Mouse (Mus musculus) lung, adult 2 months (tissue): ENCODE measurements around the gene Gm11237. TPM values are rescaled to one million over a fixed set of nuclear protein-coding genes. Genes with fewer than 3 reads are reported as not detected.
"Not testable (repeated sequence)": the region's sequence is repeated elsewhere in the genome, so short reads cannot be mapped to it uniquely, and the experiment has no call there.

ENCODE experiments used
- DNase-seq: peaks from one replicate; pipeline ENCODE4 v3.0.0; 2022
- H3K4me1 ChIP-seq: fragments of 200-500 bp; 2 replicates; pipeline ENCODE4 v1.6.1; 2011; ENCODE audit warnings: low read length; ENCODE audit not compliant: control insufficient read depth, insufficient read depth
- H3K4me3 ChIP-seq: fragments of 200-500 bp; replicated peaks from 2 replicates; pipeline ENCODE3; 2011; ENCODE audit warnings: low read depth, mild to moderate bottlenecking, control low read depth, low read length; ENCODE audit errors: extremely low read depth
- CTCF ChIP-seq: fragments of 200-500 bp; IDR thresholded peaks from 2 replicates; pipeline ENCODE4 v1.5.1; 2011; ENCODE audit warnings: mild to moderate bottlenecking, low read length, control low read depth; ENCODE audit not compliant: insufficient read depth
- POLR2A ChIP-seq: fragments of 200-500 bp; IDR thresholded peaks from 2 replicates; pipeline ENCODE4 v1.6.1; 2011; ENCODE audit warnings: low read depth, mild to moderate bottlenecking, control low read depth, low read length, borderline replicate concordance; ENCODE audit errors: extremely low read depth
- WGBS: fragments of 180-500 bp; shearing (Covaris S2); methylation state at CpG from one replicate; pipeline ENCODE4 v1.1.7; 2018; 5-methylcytosine and 5-hydroxymethylcytosine counted together
- polyA plus RNA-seq: library from polyadenylated mRNA; depleted of rRNA; stranded (reverse); fragments of >200 nt; gene quantifications from 2 replicates; pipeline ENCODE4 v1.2.3, GENCODE M21; 2012; rRNA removed

The Gm11237 gene
- polyA plus RNA-seq = not detected in 2 replicates

GRCm38 (mm10) chr4:73622684-73623083, at the start of gene Gm11237:
Gene Gm11237, plus strand, starts transcription at chr4:73622984.
- H3K4me1 ChIP-seq, DNase-seq, H3K4me3 ChIP-seq: not testable (repeated sequence)
- WGBS = no CpG with 5 or more reads among the region's 3 CpGs

- no peaks in the 10 kb centered on the region for H3K4me1 ChIP-seq
- H3K4me3 ChIP-seq = no peak overlapping the region
- no peak for DNase-seq
- 6% methylated on average over 3 of the region's 3 CpGs for WGBS
- TF ChIP-seq POLR2A = no peak
- no peak for TF ChIP-seq CTCF
Measured at GRCm38 (mm10) chr4:73599248-73599647, 23.5 kb upstream of the Gm11237 start.

GRCm38 (mm10) chr4:73607581-73607980, 15.2 kb upstream of the Gm11237 start, which contains the start of gene Gm11238:
Gene Gm11238, plus strand, starts transcription at chr4:73607881.
- not testable (repeated sequence) for DNase-seq

GRCm38 (mm10) chr4:73637821-73638220, 15.0 kb downstream of the Gm11237 start, which contains the start of gene Gm11236:
Gene Gm11236, plus strand, starts transcription at chr4:73638121.
- DNase-seq, H3K4me3 ChIP-seq, H3K4me1 ChIP-seq: not testable (repeated sequence)
- WGBS = no CpG with 5 or more reads among the region's 4 CpGs

More at GRCm38 (mm10) chr4:73607581-73607980, 15.2 kb upstream of the Gm11237 start, which contains the start of gene Gm11238:
- H3K4me3 ChIP-seq, H3K4me1 ChIP-seq: not testable (repeated sequence)
- no CpG with 5 or more reads among the region's 3 CpGs for WGBS

- H3K4me1 ChIP-seq, H3K4me3 ChIP-seq, DNase-seq: not testable (repeated sequence)
- WGBS = 74% methylated on average over 4 of the region's 4 CpGs
Measured at GRCm38 (mm10) chr4:73661864-73662263, 39.1 kb downstream of the Gm11237 start.

GRCm38 (mm10) chr4:73668054-73668453, 45.3 kb downstream of the Gm11237 start, which contains the start of gene Gm11239:
Gene Gm11239, plus strand, starts transcription at chr4:73668354.
- H3K4me1 ChIP-seq, H3K4me3 ChIP-seq, DNase-seq: not testable (repeated sequence)
- WGBS = no CpG with 5 or more reads among the region's 4 CpGs

Other genes starting within 250 kb of the Gm11237 start
- gene Gm11487, start 217.9 kb upstream of the Gm11237 start, polyA plus RNA-seq = not detected in 2 replicates
- not detected in 2 replicates for gene Gm11238, start 15.1 kb upstream of the Gm11237 start, polyA plus RNA-seq
- gene Gm11236, start 15.1 kb downstream of the Gm11237 start, polyA plus RNA-seq = not detected in 2 replicates
- not detected in 2 replicates for gene Gm11239, start 45.4 kb downstream of the Gm11237 start, polyA plus RNA-seq
- not detected in 2 replicates for gene Gm428, start 60.5 kb downstream of the Gm11237 start, polyA plus RNA-seq
- gene Rasef, start 168.0 kb downstream of the Gm11237 start, polyA plus RNA-seq = 4.5 and 4.9 TPM in 2 replicates